Mouse (Mus musculus): ENCODE data around the gene Crtap.

DNA sequence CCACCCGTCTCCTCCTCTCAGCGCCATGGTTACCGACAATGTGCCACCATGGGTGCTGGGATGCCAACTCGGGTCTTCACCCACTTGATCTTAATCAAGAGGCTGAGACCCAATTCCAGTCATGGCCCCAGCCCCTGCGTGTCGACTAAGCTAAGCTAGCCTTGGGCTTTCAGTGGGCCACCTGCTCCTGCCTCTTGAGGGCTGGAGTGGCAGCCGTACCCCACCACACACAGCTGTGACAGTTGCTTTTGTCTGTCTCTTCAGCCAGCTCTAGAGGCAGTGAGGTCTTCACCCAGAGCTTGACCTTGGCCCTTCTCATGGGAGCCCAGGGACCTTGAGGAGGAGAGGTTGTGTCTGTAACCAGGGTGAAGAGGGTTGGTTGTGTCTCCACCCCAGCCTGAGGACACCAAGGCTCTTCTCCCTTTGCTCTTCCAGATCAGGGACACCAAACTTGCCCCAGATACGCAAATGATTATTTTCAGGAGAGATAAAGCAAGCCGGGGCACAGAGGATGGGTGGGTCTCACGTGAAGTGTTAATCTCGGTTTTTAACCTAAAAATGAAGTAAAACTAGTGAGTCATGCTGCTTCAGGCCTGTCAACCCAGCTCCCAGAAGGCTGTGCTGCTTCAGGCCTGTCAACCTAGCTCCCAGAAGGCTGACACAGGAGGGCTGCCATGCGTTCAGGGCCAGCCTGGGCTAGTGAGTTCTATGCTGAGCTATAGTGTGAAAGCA is 37.8 kb upstream of the Crtap start:
- TF ChIP-seq CHD2 (IDR thresholded peaks at IDR 0.05; ENCODE audit: low read depth, low read length) = no peak
- TF ChIP-seq ZC3H11A (IDR thresholded peaks at IDR 0.05; ENCODE audit: borderline replicate concordance, low read depth, low read length) = no peak
- TF ChIP-seq HCFC1 (IDR thresholded peaks at IDR 0.05; ENCODE audit: borderline replicate concordance, insufficient read depth, low read length) = no peak
- TF ChIP-seq ZNF384 (IDR thresholded peaks at IDR 0.05; ENCODE audit: low read depth, low read length) = no peak
- TF ChIP-seq MAFK (IDR thresholded peaks at IDR 0.05; ENCODE audit: insufficient read depth, low read depth, low read length) = no peak
